Mouse (Mus musculus): ENCODE data around the gene Mthfsl. TPM values are rescaled to one million over a fixed set of nuclear protein-coding genes. Genes with fewer than 3 reads are reported as not detected.
"Not testable (repeated sequence)": the region's sequence is repeated elsewhere in the genome, so short reads cannot be mapped to it uniquely, and the experiment has no call there.

Gene Mthfsl
- polyA plus RNA-seq, 1 experiment from 2014 or later = 29.6 TPM

DNA sequence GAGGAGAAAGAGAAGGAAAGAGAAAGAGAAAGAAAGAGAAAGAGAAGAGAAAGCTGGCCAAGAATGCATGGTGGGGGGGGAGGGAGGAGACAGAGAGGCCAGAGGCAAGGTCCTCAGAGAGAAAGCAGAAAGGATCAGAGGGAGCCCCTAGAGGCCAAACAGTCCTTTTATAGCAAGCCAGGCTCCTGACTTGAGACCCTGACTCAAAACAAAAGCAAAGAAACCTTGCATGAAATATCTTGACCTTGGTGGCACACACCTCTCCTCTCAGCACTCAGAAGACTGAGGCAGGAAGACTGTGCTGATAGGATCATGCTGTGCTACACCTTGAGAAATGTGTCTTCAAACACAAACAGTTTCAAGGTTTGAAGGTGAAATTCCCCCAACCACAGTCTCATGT is 1.5 kb upstream of the Mthfsl start:
- H3K9ac ChIP-seq (ENCODE audit: low read length); H3K36me3 ChIP-seq (ENCODE audit: control insufficient read depth, insufficient read depth, low read length); H3K9me3 ChIP-seq (ENCODE audit: control insufficient read depth, low read length); H3K4me3 ChIP-seq (ENCODE audit: low read depth, low read length); ATAC-seq (ENCODE audit: insufficient number of reproducible peaks, low FRiP score, low TSS enrichment, low read depth); H3K4me1 ChIP-seq (ENCODE audit: control insufficient read depth, insufficient read depth, low read length); H3K27me3 ChIP-seq (ENCODE audit: control insufficient read depth, insufficient read depth, low read length); DNase-seq (ENCODE audit: low spot score); H3K27ac ChIP-seq (replicated peaks; ENCODE audit: low read depth, low read length); H3K4me2 ChIP-seq (ENCODE audit: low read depth, severe bottlenecking): not testable (repeated sequence)

DNA sequence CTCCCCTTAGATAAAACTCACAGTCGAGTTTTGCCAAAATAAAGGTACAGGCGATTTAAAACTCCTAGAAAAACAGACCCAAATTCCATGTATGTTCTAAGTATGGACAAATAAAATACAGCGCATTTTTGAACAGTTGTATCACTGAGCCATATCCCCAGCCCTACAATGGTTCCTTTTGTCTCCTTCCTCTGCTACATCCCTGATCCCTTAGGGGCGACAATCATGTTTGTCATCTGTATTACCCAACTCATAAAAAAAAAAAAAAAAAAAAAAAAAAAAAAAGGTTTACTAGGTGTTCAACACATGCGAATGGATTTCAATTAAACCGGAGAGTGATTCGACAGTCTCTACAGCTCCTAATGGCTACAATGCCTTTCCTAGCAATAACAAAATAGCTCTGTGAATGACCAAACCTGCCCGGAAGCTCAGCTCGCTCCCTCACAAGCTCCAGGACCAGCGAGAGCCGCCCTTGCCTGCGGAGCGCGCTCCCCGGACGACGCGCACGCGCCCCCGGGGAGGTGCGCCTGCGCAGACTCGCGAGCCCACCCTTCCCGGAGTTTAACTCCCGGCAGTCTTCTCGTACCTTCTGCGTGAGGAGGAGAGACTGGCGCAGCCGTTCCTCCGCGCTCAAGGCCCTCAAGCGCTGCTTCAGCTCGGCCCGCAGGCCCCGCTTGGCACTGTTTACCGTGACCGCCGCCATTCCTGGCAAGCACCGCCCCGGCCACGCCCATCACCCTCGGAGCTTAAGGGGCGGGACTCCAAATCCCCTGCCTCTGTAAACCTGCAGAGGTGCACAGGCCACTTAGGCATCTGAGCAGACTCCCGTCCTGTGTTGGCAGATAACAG is 799 bp downstream of the Mthfsl start:
- ATAC-seq (ENCODE audit: insufficient number of reproducible peaks, low FRiP score, low TSS enrichment, low read depth) = peak; percentile 98
- not testable (repeated sequence) for H3K9ac ChIP-seq (ENCODE audit: low read length)
- peak; percentile 21 for DNase-seq (ENCODE audit: low spot score)

DNA sequence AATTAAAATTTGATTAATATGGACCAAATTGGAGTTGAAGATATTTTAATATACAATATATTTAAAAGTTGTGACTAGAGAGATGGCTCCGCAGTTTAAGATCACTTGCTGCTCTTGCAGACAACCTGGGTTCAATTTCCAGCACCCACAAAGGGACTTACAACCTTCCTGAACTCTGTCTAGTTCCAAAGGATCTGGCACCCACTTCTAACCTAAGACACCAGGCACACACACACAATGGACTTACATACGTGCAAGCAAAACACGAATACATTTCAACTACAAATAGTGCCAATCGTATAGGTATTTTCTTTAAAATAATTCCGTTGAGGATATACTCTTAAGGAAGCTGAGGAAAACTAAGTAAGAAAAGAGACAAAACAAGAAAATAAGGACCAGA is 1.5 kb downstream of the Mthfsl start:
- H3K9me3 ChIP-seq (ENCODE audit: control insufficient read depth, low read length); H3K9ac ChIP-seq (ENCODE audit: low read length); ATAC-seq (ENCODE audit: insufficient number of reproducible peaks, low FRiP score, low TSS enrichment, low read depth); H3K4me3 ChIP-seq (ENCODE audit: low read depth, low read length); H3K36me3 ChIP-seq (ENCODE audit: control insufficient read depth, insufficient read depth, low read length); H3K27me3 ChIP-seq (ENCODE audit: control insufficient read depth, insufficient read depth, low read length); H3K4me2 ChIP-seq (ENCODE audit: low read depth, severe bottlenecking); DNase-seq (ENCODE audit: low spot score); H3K4me1 ChIP-seq (ENCODE audit: control insufficient read depth, insufficient read depth, low read length); H3K27ac ChIP-seq (replicated peaks; ENCODE audit: low read depth, low read length): not testable (repeated sequence)
- 81% methylated on average over 4 of the region's 5 CpGs for WGBS

More for the DNA sequence above, 799 bp downstream of the Mthfsl start:
- H3K9me3 ChIP-seq (ENCODE audit: control insufficient read depth, low read length); H3K4me3 ChIP-seq (ENCODE audit: low read depth, low read length); H3K4me2 ChIP-seq (ENCODE audit: low read depth, severe bottlenecking); H3K4me1 ChIP-seq (ENCODE audit: control insufficient read depth, insufficient read depth, low read length); H3K36me3 ChIP-seq (ENCODE audit: control insufficient read depth, insufficient read depth, low read length); H3K27ac ChIP-seq (replicated peaks; ENCODE audit: low read depth, low read length); H3K27me3 ChIP-seq (ENCODE audit: control insufficient read depth, insufficient read depth, low read length): not testable (repeated sequence)
- 16% methylated on average over 12 of the region's 46 CpGs for WGBS

DNA sequence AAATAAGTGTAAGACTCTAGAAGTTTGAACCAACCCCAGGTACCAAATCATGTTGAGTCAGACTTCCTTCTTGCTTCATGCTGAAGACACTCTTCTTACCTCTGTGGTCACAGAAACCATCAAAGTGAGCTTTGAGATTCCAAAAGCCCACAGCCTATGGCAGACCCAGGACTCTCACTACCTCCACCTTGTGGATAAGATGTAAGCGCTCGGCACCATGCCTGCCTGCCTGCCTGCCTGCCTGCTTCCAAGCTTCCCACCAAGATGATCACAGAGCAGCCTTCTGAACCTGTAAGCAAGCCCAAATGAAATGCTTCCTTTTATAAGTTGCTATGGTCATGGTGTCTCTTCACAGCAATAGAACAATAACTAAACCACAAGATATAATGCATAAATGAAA is 2.0 kb downstream of the Mthfsl start:
- not testable (repeated sequence) for ATAC-seq (ENCODE audit: insufficient number of reproducible peaks, low FRiP score, low TSS enrichment, low read depth); H3K4me3 ChIP-seq (ENCODE audit: low read depth, low read length); H3K36me3 ChIP-seq (ENCODE audit: control insufficient read depth, insufficient read depth, low read length); H3K9me3 ChIP-seq (ENCODE audit: control insufficient read depth, low read length); H3K27ac ChIP-seq (replicated peaks; ENCODE audit: low read depth, low read length); H3K9ac ChIP-seq (ENCODE audit: low read length); H3K4me2 ChIP-seq (ENCODE audit: low read depth, severe bottlenecking); H3K27me3 ChIP-seq (ENCODE audit: control insufficient read depth, insufficient read depth, low read length); H3K4me1 ChIP-seq (ENCODE audit: control insufficient read depth, insufficient read depth, low read length)
- peak; percentile 31 for DNase-seq (ENCODE audit: low spot score)
- 37% methylated on average over 2 of the region's 2 CpGs for WGBS

DNA sequence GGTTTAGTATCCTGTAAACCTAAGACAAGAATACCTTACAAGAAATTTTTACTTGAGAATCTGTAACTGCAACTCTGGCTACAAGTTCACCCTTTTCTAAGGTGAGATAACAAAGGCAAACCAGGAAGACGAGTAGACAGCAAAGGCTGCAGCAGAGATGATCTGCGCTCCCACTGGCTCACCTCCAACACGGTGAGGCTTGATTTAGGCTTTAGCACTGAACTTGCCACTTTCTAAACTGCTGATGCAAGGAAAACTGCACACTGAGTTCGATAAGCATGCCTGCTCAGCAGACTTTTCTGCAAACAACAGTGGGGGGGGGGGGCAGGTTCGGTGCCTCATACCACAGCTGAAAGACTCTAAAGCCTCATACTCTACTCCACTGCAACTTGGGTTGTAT is 5.6 kb downstream of the Mthfsl start:
- H3K9me3 ChIP-seq (ENCODE audit: control insufficient read depth, low read length); ATAC-seq (ENCODE audit: insufficient number of reproducible peaks, low FRiP score, low TSS enrichment, low read depth); H3K9ac ChIP-seq (ENCODE audit: low read length); H3K4me1 ChIP-seq (ENCODE audit: control insufficient read depth, insufficient read depth, low read length); H3K4me3 ChIP-seq (ENCODE audit: low read depth, low read length); H3K36me3 ChIP-seq (ENCODE audit: control insufficient read depth, insufficient read depth, low read length); H3K27ac ChIP-seq (replicated peaks; ENCODE audit: low read depth, low read length); H3K4me2 ChIP-seq (ENCODE audit: low read depth, severe bottlenecking); DNase-seq (ENCODE audit: low spot score); H3K27me3 ChIP-seq (ENCODE audit: control insufficient read depth, insufficient read depth, low read length): not testable (repeated sequence)
- 88% methylated on average over 5 of the region's 5 CpGs for WGBS

DNA sequence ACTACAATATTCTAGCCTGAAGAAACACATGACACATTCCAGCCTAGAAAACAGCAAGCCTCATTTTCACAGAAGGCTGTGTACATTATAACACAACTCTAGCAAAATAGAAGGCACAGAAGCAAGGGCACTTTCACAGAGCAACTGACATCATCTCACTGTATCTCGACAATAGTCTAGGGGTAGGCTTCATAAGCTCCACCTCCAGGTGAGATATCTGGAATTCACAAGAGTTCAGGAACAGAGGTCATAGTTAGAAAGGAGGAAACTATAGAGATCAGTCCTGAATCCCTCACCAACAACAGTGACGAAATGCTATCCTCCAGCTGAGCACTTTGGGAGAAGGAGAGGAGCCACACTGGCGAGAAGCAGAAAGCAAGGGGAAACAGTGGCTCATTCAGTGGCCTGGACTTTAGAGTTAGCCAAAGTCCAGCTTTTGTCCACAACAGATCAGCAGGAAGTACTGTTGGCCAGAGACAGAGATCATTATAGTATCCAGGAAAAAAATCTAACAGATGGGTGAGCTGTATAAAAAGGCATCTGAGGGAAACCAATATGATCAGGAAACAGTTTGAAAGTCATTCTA is 7.8 kb downstream of the Mthfsl start:
- not testable (repeated sequence) for H3K36me3 ChIP-seq (ENCODE audit: control insufficient read depth, insufficient read depth, low read length); H3K27ac ChIP-seq (replicated peaks; ENCODE audit: low read depth, low read length); H3K9me3 ChIP-seq (ENCODE audit: control insufficient read depth, low read length); H3K4me2 ChIP-seq (ENCODE audit: low read depth, severe bottlenecking); H3K4me3 ChIP-seq (ENCODE audit: low read depth, low read length); H3K4me1 ChIP-seq (ENCODE audit: control insufficient read depth, insufficient read depth, low read length); DNase-seq (ENCODE audit: low spot score); H3K27me3 ChIP-seq (ENCODE audit: control insufficient read depth, insufficient read depth, low read length); H3K9ac ChIP-seq (ENCODE audit: low read length); ATAC-seq (ENCODE audit: insufficient number of reproducible peaks, low FRiP score, low TSS enrichment, low read depth)
- WGBS = 83% methylated on average over 3 of the region's 3 CpGs

DNA sequence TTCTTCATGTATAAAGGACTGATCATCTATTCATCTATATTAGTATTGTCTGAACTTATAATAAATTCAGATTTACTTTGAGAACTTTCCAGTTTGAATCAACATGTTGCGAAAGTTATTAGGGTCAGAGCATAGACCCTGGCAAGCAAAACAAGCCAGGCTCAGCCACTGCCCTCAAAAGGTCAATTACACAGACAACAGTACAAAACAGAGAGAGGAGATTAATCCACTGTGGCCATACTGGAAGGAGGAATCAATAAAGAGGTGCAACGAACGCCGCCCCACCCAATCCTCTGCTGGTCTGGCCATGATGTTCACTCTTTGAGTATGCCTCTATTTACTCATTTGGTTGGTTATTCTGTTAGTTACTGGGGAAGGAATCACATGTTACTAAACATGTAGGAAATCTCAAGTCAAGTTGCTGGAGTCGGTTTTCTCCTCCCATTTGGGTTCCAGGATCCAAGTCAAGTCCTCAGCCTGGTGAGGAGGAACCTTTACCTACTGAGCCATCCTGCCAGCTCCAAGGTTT is 9.1 kb downstream of the Mthfsl start:
- not testable (repeated sequence) for H3K4me2 ChIP-seq (ENCODE audit: low read depth, severe bottlenecking); H3K9ac ChIP-seq (ENCODE audit: low read length); DNase-seq (ENCODE audit: low spot score); ATAC-seq (ENCODE audit: insufficient number of reproducible peaks, low FRiP score, low TSS enrichment, low read depth); H3K9me3 ChIP-seq (ENCODE audit: control insufficient read depth, low read length); H3K36me3 ChIP-seq (ENCODE audit: control insufficient read depth, insufficient read depth, low read length); H3K27me3 ChIP-seq (ENCODE audit: control insufficient read depth, insufficient read depth, low read length); H3K4me3 ChIP-seq (ENCODE audit: low read depth, low read length); H3K27ac ChIP-seq (replicated peaks; ENCODE audit: low read depth, low read length); H3K4me1 ChIP-seq (ENCODE audit: control insufficient read depth, insufficient read depth, low read length)
- 91% methylated on average over 4 of the region's 5 CpGs for WGBS

DNA sequence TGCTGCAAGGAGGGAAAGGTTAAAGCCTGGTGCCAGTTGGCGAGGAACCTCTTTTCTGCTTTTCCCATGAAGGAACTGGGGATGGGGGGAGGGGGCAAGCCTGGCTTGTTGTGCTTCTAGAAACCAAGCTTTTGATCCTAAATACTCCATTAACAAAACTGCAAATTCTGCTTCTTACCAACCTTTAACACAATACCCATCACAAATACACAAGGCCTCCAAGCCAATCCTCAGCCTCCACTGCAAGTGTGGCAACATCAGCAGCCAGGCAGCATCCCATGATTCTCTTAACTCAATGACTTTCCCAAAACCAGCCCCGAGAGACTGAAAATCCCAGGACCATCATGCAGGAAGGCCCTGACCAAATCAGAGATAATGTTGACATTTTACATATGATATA is 9.7 kb downstream of the Mthfsl start:
- H3K4me3 ChIP-seq (ENCODE audit: low read depth, low read length); H3K9ac ChIP-seq (ENCODE audit: low read length); H3K4me1 ChIP-seq (ENCODE audit: control insufficient read depth, insufficient read depth, low read length); H3K36me3 ChIP-seq (ENCODE audit: control insufficient read depth, insufficient read depth, low read length); H3K27me3 ChIP-seq (ENCODE audit: control insufficient read depth, insufficient read depth, low read length); H3K9me3 ChIP-seq (ENCODE audit: control insufficient read depth, low read length); DNase-seq (ENCODE audit: low spot score); ATAC-seq (ENCODE audit: insufficient number of reproducible peaks, low FRiP score, low TSS enrichment, low read depth); H3K27ac ChIP-seq (replicated peaks; ENCODE audit: low read depth, low read length); H3K4me2 ChIP-seq (ENCODE audit: low read depth, severe bottlenecking): not testable (repeated sequence)
- 81% methylated on average over 2 of the region's 2 CpGs for WGBS

Data from limb, embryonic 11.5 days (tissue).